Mouse (Mus musculus): ENCODE measurements around the gene Rgs9bp. TPM values are rescaled to one million over a fixed set of nuclear protein-coding genes. Genes with fewer than 3 reads are reported as not detected.
"Not testable (repeated sequence)": the region's sequence is repeated elsewhere in the genome, so short reads cannot be mapped to it uniquely, and the experiment has no call there.

Rgs9bp gene
- polyA plus RNA-seq, 1 experiment: 0.16 TPM

GRCm38 (mm10) chr7:35563071-35563470, 22.3 kb downstream of the Rgs9bp start:
- H3K27ac ChIP-seq (replicated peaks; ENCODE audit: low read depth, low read length): no peak overlapping the region
- no peaks in the 10 kb centered on the region for H3K4me1 ChIP-seq (ENCODE audit: control insufficient read depth, insufficient read depth, insufficient read length, low read length)
- no peak overlapping the region for H3K4me3 ChIP-seq (ENCODE audit: insufficient read depth, low read depth, low read length)

- H3K27ac ChIP-seq (replicated peaks; ENCODE audit: low read depth, low read length): no peak overlapping the region
- H3K4me3 ChIP-seq (ENCODE audit: insufficient read depth, low read depth, low read length): no peak overlapping the region
Measured at GRCm38 (mm10) chr7:35559838-35560237, 25.5 kb downstream of the Rgs9bp start.

GRCm38 (mm10) chr7:35558681-35559080, 26.7 kb downstream of the Rgs9bp start:
- Histone ChIP-seq H3K4me1 (ENCODE audit: control insufficient read depth, insufficient read depth, insufficient read length, low read length) (no peaks in the 10 kb centered on the region), H3K27ac (replicated peaks; ENCODE audit: low read depth, low read length) (no peak overlapping the region)

More at GRCm38 (mm10) chr7:35559838-35560237, 25.5 kb downstream of the Rgs9bp start:
- H3K4me1 ChIP-seq (ENCODE audit: control insufficient read depth, insufficient read depth, insufficient read length, low read length): no peaks in the 10 kb centered on the region

GRCm38 (mm10) chr7:35557577-35557976, 27.8 kb downstream of the Rgs9bp start:
- H3K4me1 ChIP-seq (ENCODE audit: control insufficient read depth, insufficient read depth, insufficient read length, low read length): no peaks in the 10 kb centered on the region
- no peak overlapping the region for H3K27ac ChIP-seq (replicated peaks; ENCODE audit: low read depth, low read length)
- H3K4me3 ChIP-seq (ENCODE audit: insufficient read depth, low read depth, low read length): no peak overlapping the region

More at GRCm38 (mm10) chr7:35558681-35559080, 26.7 kb downstream of the Rgs9bp start:
- H3K4me3 ChIP-seq (ENCODE audit: insufficient read depth, low read depth, low read length): no peak overlapping the region

GRCm38 (mm10) chr7:35556905-35557304, 28.5 kb downstream of the Rgs9bp start:
- no peaks in the 10 kb centered on the region for H3K4me1 ChIP-seq (ENCODE audit: control insufficient read depth, insufficient read depth, insufficient read length, low read length)
- H3K4me3 ChIP-seq (ENCODE audit: insufficient read depth, low read depth, low read length): no peak overlapping the region
- no peak overlapping the region for H3K27ac ChIP-seq (replicated peaks; ENCODE audit: low read depth, low read length)

- no peaks in the 10 kb centered on the region for H3K4me1 ChIP-seq (ENCODE audit: control insufficient read depth, insufficient read depth, insufficient read length, low read length)
- peak within 1 kb of the TSS; percentile 85 for H3K4me3 ChIP-seq (ENCODE audit: insufficient read depth, low read depth, low read length)
- H3K27ac ChIP-seq (replicated peaks; ENCODE audit: low read depth, low read length): peak within 1 kb of the TSS; percentile 88
Measured at GRCm38 (mm10) chr7:35556205-35556603, 29.2 kb downstream of the Rgs9bp start, which contains the start of gene Nudt19. Nudt19 (minus strand) TSS chr7:35556304.

GRCm38 (mm10) chr7:35555224-35556204, 29.9 kb downstream of the Rgs9bp start:
- Histone ChIP-seq H3K4me3 (ENCODE audit: insufficient read depth, low read depth, low read length) (peak overlapping the region; percentile 85), H3K27ac (replicated peaks; ENCODE audit: low read depth, low read length) (peak overlapping the region; percentile 88), H3K4me1 (ENCODE audit: control insufficient read depth, insufficient read depth, insufficient read length, low read length) (no peaks in the 10 kb centered on the region)

GRCm38 (mm10) chr7:35554605-35555175, 30.7 kb downstream of the Rgs9bp start:
- peak overlapping the region; percentile 85 for H3K4me3 ChIP-seq (ENCODE audit: insufficient read depth, low read depth, low read length)
- H3K4me1 ChIP-seq (ENCODE audit: control insufficient read depth, insufficient read depth, insufficient read length, low read length): no peaks in the 10 kb centered on the region
- peak overlapping the region; percentile 13; the same call in 1 of the 2 replicates for H3K27ac ChIP-seq (replicated peaks; ENCODE audit: low read depth, low read length)

- Histone ChIP-seq H3K4me1 (ENCODE audit: control insufficient read depth, insufficient read depth, insufficient read length, low read length) (no peaks in the 10 kb centered on the region), H3K4me3 (ENCODE audit: insufficient read depth, low read depth, low read length) (peak overlapping the region; percentile 85), H3K27ac (replicated peaks; ENCODE audit: low read depth, low read length) (no peak overlapping the region)
Measured at GRCm38 (mm10) chr7:35553751-35554604, 31.4 kb downstream of the Rgs9bp start.

- Histone ChIP-seq H3K4me1 (ENCODE audit: control insufficient read depth, insufficient read depth, insufficient read length, low read length) (no peaks in the 10 kb centered on the region), H3K27ac (replicated peaks; ENCODE audit: low read depth, low read length) (no peak overlapping the region), H3K4me3 (ENCODE audit: insufficient read depth, low read depth, low read length) (no peak overlapping the region)
Measured at GRCm38 (mm10) chr7:35545881-35546280, 39.5 kb downstream of the Rgs9bp start.

GRCm38 (mm10) chr7:35537562-35537961, 47.8 kb downstream of the Rgs9bp start, which contains the start of gene Tdrd12:
Tdrd12 (minus strand) TSS chr7:35537745.
- Histone ChIP-seq H3K27ac (replicated peaks; ENCODE audit: low read depth, low read length) (no peak within 1 kb of the TSS), H3K4me1 (ENCODE audit: control insufficient read depth, insufficient read depth, insufficient read length, low read length) (peaks cover 2% of the 10 kb centered on the region; the same call in 1 of the 2 replicates), H3K4me3 (ENCODE audit: insufficient read depth, low read depth, low read length) (no peak within 1 kb of the TSS)

- Histone ChIP-seq H3K4me3 (ENCODE audit: insufficient read depth, low read depth, low read length) (no peak overlapping the region), H3K4me1 (ENCODE audit: control insufficient read depth, insufficient read depth, insufficient read length, low read length) (peaks cover 2% of the 10 kb centered on the region; the same call in 1 of the 2 replicates), H3K27ac (replicated peaks; ENCODE audit: low read depth, low read length) (no peak overlapping the region)
Measured at GRCm38 (mm10) chr7:35535750-35536512, 49.5 kb downstream of the Rgs9bp start.

GRCm38 (mm10) chr7:35530544-35530943, 54.8 kb downstream of the Rgs9bp start:
- not testable (repeated sequence) for H3K27ac ChIP-seq (replicated peaks; ENCODE audit: low read depth, low read length); H3K4me1 ChIP-seq (ENCODE audit: control insufficient read depth, insufficient read depth, insufficient read length, low read length); H3K4me3 ChIP-seq (ENCODE audit: insufficient read depth, low read depth, low read length)

- Histone ChIP-seq H3K27ac (replicated peaks; ENCODE audit: low read depth, low read length) (no peak overlapping the region), H3K4me1 (ENCODE audit: control insufficient read depth, insufficient read depth, insufficient read length, low read length) (no peaks in the 10 kb centered on the region), H3K4me3 (ENCODE audit: insufficient read depth, low read depth, low read length) (no peak overlapping the region)
Measured at GRCm38 (mm10) chr7:35530026-35530425, 55.4 kb downstream of the Rgs9bp start.
